Mouse (Mus musculus): Measurements from ENCODE around the gene Amelx.

Amelx gene

GRCm38 (mm10) chrX:169187100-169187499 is at the start of gene Amelx:
Amelx (minus strand) TSS chrX:169187200.
- no peak for DNase-seq (ENCODE audit: low spot score)

GRCm38 (mm10) chrX:169222357-169223062 is 35.5 kb upstream of the Amelx start:
- no peak for DNase-seq (ENCODE audit: low spot score)

- no peak for DNase-seq (ENCODE audit: low spot score)
These were observed 33.1 kb upstream of the Amelx start for GRCm38 (mm10) chrX:169220064-169220463.

GRCm38 (mm10) chrX:169210019-169210418 is 23.0 kb upstream of the Amelx start:
- DNase-seq (ENCODE audit: low spot score), result no peak

GRCm38 (mm10) chrX:169178634-169179033 is 8.4 kb downstream of the Amelx start:
- no peak for DNase-seq (ENCODE audit: low spot score)

- no peak for DNase-seq (ENCODE audit: low spot score)
These were observed 13.2 kb downstream of the Amelx start for GRCm38 (mm10) chrX:169173796-169174195.

- no peak for DNase-seq (ENCODE audit: low spot score)
These were observed 16.0 kb downstream of the Amelx start for GRCm38 (mm10) chrX:169170981-169171380.

GRCm38 (mm10) chrX:169158385-169158784 is 28.6 kb downstream of the Amelx start:
- no peak for DNase-seq (ENCODE audit: low spot score)

GRCm38 (mm10) chrX:169153805-169154204 is 33.2 kb downstream of the Amelx start:
- no peak for DNase-seq (ENCODE audit: low spot score)

- DNase-seq (ENCODE audit: low spot score), result no peak
These were observed 46.5 kb downstream of the Amelx start for GRCm38 (mm10) chrX:169140467-169140866.

- no peak for DNase-seq (ENCODE audit: low spot score)
These were observed 47.2 kb downstream of the Amelx start for GRCm38 (mm10) chrX:169139758-169140157.
